Mouse (Mus musculus): Measurements from ENCODE around the gene Cabp2. TPM values are rescaled to one million over a fixed set of nuclear protein-coding genes. Genes with fewer than 3 reads are reported as not detected.
"Not testable (repeated sequence)": the region's sequence is repeated elsewhere in the genome, so short reads cannot be mapped to it uniquely, and the experiment has no call there.

The Cabp2 gene
- polyA plus RNA-seq, 1 experiment from 2014 or later = not detected

DNA sequence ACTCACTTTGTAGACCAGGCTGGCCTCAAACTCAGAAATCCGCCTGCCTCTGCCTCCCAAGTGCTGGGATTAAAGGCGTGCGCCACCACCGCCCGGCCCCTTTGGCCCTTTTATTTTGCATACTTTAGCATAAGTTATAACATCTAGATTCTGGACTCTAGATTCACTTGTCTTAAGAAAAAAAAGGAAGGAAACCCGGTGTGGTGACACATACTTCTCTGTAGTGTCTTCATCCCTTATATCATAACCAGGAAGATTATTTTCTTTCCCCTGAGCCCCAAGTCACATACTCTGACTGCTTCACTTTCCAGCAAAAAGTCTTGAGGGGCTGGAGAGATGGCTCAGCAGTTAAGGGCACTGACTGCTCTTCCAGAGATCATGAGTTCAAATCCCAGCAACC is 40.5 kb downstream of the Cabp2 start:
- H3K27ac ChIP-seq (replicated peaks; ENCODE audit: low read depth, low read length); H3K9me3 ChIP-seq (ENCODE audit: control insufficient read depth, low read length); DNase-seq (ENCODE audit: low spot score); ATAC-seq (ENCODE audit: low read depth); H3K9ac ChIP-seq (ENCODE audit: low read depth, low read length); H3K27me3 ChIP-seq (replicated peaks; ENCODE audit: control insufficient read depth, insufficient read depth, low read length): not testable (repeated sequence)
- Histone ChIP-seq H3K4me2 (ENCODE audit: low read depth, low read length) (0 out of 2 replicates have a peak overlapping the region, but pooled peaks have one; percentile 56), H3K36me3 (ENCODE audit: control insufficient read depth, insufficient read depth, low read length) (peaks cover 22% of the 10 kb centered on the region), H3K4me1 (ENCODE audit: control insufficient read depth, insufficient read depth, low read length) (peaks cover 16% of the 10 kb centered on the region), H3K4me3 (ENCODE audit: low read depth, low read length) (peak overlapping the region; percentile 46; the same call in 1 of the 2 replicates)
- WGBS = 61% methylated on average over 6 of the region's 6 CpGs

DNA sequence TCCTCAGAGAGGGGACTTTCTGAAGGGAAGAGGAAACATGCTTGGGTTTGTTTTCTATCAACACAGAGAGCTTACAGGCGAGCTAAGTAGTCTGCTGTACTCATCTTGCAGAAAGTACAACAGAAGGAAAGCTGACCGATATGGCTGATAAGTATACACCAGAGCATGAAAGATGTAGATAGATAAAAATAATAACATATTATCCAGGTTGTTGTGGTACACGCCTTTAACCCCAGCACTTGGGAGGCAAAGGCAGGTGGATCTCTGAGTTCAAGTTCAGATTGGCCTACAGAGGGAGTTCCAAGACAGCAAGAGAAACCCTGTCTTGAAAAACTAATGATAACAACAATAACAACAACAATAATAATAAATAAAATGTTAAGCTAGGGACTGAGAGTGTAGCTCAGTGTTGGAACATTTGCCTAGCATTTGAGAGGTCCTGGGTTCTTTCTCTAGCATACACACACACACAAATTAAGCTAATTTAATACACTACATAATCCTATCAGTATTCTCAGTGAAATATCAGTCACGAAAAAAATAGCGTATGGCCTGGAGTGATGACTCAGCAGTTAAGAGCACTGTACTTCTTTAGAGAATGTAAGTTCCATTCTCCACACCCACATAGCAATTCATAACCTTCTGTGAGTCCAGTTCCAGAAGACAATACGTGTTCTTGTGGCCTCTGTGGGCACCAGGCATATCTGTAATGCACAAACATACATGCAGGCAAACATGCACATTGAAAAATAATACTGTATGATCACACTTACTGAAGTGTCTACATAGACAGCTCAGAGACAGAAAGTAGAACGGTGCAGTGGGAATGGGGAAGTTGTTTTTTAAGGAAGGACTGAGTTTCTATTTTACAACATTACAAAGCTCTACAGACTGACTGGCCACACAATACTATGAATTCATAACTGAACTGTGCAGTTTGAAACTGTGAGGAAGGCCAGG is 41.3 kb downstream of the Cabp2 start:
- H3K27me3 ChIP-seq (replicated peaks; ENCODE audit: control insufficient read depth, insufficient read depth, low read length) = no peaks in the 10 kb centered on the region
- no peak overlapping the region for H3K4me2 ChIP-seq (ENCODE audit: low read depth, low read length)
- H3K9ac ChIP-seq (ENCODE audit: low read depth, low read length) = no peak overlapping the region
- H3K9me3 ChIP-seq (ENCODE audit: control insufficient read depth, low read length) = no peaks in the 10 kb centered on the region
- peaks cover 17% of the 10 kb centered on the region for H3K4me1 ChIP-seq (ENCODE audit: control insufficient read depth, insufficient read depth, low read length)
- H3K36me3 ChIP-seq (ENCODE audit: control insufficient read depth, insufficient read depth, low read length) = peaks cover 18% of the 10 kb centered on the region
- WGBS = 79% methylated on average over 7 of the region's 7 CpGs
- ATAC-seq (ENCODE audit: low read depth) = no peak
- H3K27ac ChIP-seq (replicated peaks; ENCODE audit: low read depth, low read length) = no peak overlapping the region
- H3K4me3 ChIP-seq (ENCODE audit: low read depth, low read length) = no peak overlapping the region
- DNase-seq (ENCODE audit: low spot score) = no peak

DNA sequence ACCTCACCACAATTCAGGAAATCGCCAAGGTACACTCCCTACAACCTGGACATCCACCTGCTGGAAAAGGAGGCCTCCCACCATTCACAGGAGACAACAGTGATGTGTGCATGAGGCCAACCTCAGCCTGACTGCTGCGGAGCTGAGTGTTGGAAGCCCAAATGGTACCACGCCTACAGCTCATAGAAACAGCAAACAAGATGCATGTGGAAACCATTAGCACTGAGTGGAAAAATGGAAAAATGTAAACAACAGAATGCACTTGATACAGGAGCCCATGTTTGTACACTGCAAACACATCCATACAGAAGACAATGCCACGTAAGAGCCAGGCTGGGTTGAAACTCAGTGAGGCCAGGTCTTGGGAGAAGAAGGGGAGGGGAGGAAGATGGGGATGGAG is 43.1 kb downstream of the Cabp2 start:
- no peak overlapping the region; the same call in 1 of the 2 replicates for H3K9ac ChIP-seq (ENCODE audit: low read depth, low read length)
- peak overlapping the region; percentile 76 for H3K27ac ChIP-seq (replicated peaks; ENCODE audit: low read depth, low read length)
- H3K4me1 ChIP-seq (ENCODE audit: control insufficient read depth, insufficient read depth, low read length) = peaks cover 17% of the 10 kb centered on the region
- H3K4me2 ChIP-seq (ENCODE audit: low read depth, low read length) = no peak overlapping the region; the same call in 1 of the 2 replicates
- DNase-seq (ENCODE audit: low spot score) (peak; percentile 71), ATAC-seq (ENCODE audit: low read depth) (no peak)
- no peak overlapping the region for H3K4me3 ChIP-seq (ENCODE audit: low read depth, low read length)
- WGBS = 64% methylated on average over 4 of the region's 4 CpGs
- H3K27me3 ChIP-seq (replicated peaks; ENCODE audit: control insufficient read depth, insufficient read depth, low read length) = no peaks in the 10 kb centered on the region
- peaks cover 21% of the 10 kb centered on the region for H3K36me3 ChIP-seq (ENCODE audit: control insufficient read depth, insufficient read depth, low read length)
- no peaks in the 10 kb centered on the region for H3K9me3 ChIP-seq (ENCODE audit: control insufficient read depth, low read length)

DNA sequence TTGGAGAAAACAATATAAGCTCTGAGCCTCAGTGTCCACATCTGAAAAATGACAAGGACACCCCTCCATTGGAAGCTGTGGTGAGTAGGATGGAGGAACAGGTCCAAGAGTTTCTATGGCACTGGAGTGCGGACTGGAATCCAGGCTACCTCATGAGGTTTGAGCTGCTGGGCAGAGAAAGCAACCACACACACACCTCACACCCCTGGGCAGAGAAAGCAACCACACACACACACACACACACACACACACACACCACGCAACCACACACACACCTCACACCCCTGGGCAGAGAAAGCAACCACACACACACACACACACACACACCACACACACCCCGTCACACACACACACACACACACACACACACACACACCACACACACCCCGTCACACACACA is 43.9 kb downstream of the Cabp2 start:
- ATAC-seq (ENCODE audit: low read depth) = peak; percentile 10
- Histone ChIP-seq H3K4me1 (ENCODE audit: control insufficient read depth, insufficient read depth, low read length) (peaks cover 15% of the 10 kb centered on the region), H3K9ac (ENCODE audit: low read depth, low read length) (peak overlapping the region; percentile 83), H3K36me3 (ENCODE audit: control insufficient read depth, insufficient read depth, low read length) (peaks cover 27% of the 10 kb centered on the region), H3K27ac (replicated peaks; ENCODE audit: low read depth, low read length) (peak overlapping the region; percentile 76), H3K4me3 (ENCODE audit: low read depth, low read length) (peak overlapping the region; percentile 85), H3K4me2 (ENCODE audit: low read depth, low read length) (peak overlapping the region; percentile 79)
- not testable (repeated sequence) for H3K27me3 ChIP-seq (replicated peaks; ENCODE audit: control insufficient read depth, insufficient read depth, low read length); DNase-seq (ENCODE audit: low spot score); H3K9me3 ChIP-seq (ENCODE audit: control insufficient read depth, low read length)
- WGBS = 6% methylated on average over 4 of the region's 4 CpGs

DNA sequence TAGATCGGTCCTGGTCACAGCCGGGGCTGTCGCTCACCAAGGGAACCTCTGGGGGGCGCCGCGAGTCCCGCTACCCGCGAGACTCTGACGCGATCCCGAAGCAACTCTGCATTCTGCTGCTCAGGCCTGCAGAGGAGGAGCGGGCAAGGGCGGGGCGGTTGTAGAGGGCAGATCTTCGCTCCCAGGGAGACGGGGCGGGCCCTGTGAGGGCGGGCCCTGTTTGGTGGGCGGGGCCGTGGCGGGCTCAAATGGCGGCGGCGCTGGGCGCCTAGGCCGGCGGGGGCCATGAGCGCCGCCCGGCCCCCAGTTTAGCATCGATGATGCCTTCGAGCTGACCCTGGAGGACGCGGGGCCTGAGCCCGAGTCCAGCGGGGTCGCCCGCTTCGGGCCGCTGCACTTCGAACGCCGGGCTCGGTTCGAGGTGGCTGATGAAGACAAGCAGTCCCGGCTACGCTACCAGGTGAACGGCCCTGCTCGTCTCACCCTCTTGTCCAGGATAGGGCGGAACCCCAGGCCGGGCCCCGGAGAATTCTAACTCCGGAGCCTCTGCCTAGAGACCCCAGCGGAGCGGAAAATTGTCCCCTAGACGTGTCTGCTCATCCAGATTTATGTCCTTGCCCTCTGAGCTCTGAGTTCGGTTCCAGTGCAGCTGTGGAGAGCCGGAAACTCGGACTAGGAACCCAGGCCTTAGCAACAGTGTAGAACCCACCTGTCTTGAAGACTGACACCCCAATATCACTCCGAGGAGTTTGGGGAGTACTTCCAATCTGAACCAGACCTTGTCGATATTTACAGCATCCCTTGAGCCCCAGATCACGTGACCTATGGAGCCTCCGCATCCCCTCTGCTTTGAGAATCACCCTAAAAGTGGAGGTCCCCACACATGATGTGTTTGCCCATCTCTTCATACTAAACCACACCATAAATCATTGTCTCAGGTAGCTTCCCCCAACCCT is 44.6 kb downstream of the Cabp2 start, which contains the start of gene Aip:
TSS of gene Aip (minus strand) at position 118 of the 956 bp plus-strand sequence.
- Histone ChIP-seq H3K27ac (replicated peaks; ENCODE audit: low read depth, low read length) (peak within 1 kb of the TSS; percentile 76), H3K4me3 (ENCODE audit: low read depth, low read length) (peak within 1 kb of the TSS; percentile 85), H3K4me2 (ENCODE audit: low read depth, low read length) (peak within 1 kb of the TSS; percentile 79), H3K36me3 (ENCODE audit: control insufficient read depth, insufficient read depth, low read length) (peaks cover 31% of the 10 kb centered on the region), H3K4me1 (ENCODE audit: control insufficient read depth, insufficient read depth, low read length) (peaks cover 8% of the 10 kb centered on the region; the same call in 1 of the 2 replicates), H3K9me3 (ENCODE audit: control insufficient read depth, low read length) (no peaks in the 10 kb centered on the region), H3K9ac (ENCODE audit: low read depth, low read length) (peak within 1 kb of the TSS; percentile 83), H3K27me3 (replicated peaks; ENCODE audit: control insufficient read depth, insufficient read depth, low read length) (no peaks in the 10 kb centered on the region)
- DNase-seq (ENCODE audit: low spot score) = peak; percentile 99
- WGBS = 2% methylated on average over 30 of the region's 64 CpGs
- ATAC-seq (ENCODE audit: low read depth) = peak; percentile 96

DNA sequence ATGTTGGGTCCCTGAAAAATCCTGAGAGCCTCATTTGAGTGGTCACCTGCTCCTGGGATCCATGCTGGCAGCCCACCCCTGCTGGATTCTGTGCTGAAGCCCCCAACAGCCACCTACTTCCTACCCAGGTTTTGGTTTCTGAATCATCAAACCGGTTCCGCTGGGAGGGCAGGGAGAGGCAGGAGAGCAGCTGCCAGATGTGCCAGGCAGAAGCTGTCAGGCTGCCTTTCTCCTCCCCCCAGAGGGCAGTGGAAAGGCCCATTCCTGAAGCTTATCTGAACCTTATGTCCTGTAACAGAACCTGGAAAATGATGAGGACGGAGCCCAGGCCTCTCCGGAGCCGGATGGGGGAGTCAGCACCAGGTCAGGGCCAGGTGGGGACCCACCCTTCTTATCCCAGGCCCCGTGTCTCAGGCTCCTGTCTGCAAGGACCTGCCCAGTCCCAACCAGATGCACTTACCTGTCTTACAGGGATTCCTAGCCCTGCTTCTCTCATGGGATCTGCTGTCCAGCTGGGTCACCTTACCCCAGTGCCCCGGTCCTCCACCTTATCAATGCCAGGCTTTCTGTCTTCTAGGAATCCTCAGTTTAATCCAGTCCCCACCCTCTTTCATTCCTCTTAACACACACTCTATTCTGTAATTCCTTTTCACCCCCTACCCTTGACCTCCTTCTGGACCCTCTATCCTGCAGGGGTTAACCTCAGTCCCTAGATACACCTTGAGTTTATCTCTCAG is 45.5 kb downstream of the Cabp2 start:
- Histone ChIP-seq H3K36me3 (ENCODE audit: control insufficient read depth, insufficient read depth, low read length) (peaks cover 40% of the 10 kb centered on the region), H3K4me2 (ENCODE audit: low read depth, low read length) (peak overlapping the region; percentile 79), H3K9ac (ENCODE audit: low read depth, low read length) (peak overlapping the region; percentile 83), H3K4me1 (ENCODE audit: control insufficient read depth, insufficient read depth, low read length) (0 out of 2 replicates have a peak, but pooled peaks cover 6% of the 10 kb centered on the region), H3K27me3 (replicated peaks; ENCODE audit: control insufficient read depth, insufficient read depth, low read length) (no peaks in the 10 kb centered on the region), H3K9me3 (ENCODE audit: control insufficient read depth, low read length) (no peaks in the 10 kb centered on the region), H3K4me3 (ENCODE audit: low read depth, low read length) (peak overlapping the region; percentile 85), H3K27ac (replicated peaks; ENCODE audit: low read depth, low read length) (no peak overlapping the region)
- peak; percentile 54 for DNase-seq (ENCODE audit: low spot score)
- no peak for ATAC-seq (ENCODE audit: low read depth)
- WGBS = 34% methylated on average over 7 of the region's 7 CpGs

DNA sequence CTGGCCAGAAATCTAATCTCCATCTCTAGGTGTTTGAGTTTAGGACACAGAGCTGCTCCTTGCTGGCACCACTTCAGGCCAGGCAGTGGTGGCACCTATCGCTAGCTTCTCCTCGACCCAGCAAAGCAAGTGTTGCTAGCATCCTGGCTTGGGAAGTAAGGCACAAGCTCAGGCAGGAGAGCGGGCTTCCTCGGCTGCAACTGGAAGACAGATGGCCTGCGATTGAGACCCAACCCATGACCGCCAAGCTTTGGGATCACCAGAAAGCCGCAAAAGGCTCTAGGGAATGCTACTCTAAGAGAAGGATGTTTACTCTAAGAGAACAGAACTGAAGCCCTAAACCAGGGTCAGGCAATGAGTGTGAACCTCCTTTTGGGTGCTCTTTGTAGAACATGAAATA is 48.1 kb downstream of the Cabp2 start:
- WGBS = 93% methylated on average over 7 of the region's 7 CpGs
- Histone ChIP-seq H3K9me3 (ENCODE audit: control insufficient read depth, low read length) (no peaks in the 10 kb centered on the region), H3K4me2 (ENCODE audit: low read depth, low read length) (no peak overlapping the region), H3K4me3 (ENCODE audit: low read depth, low read length) (no peak overlapping the region), H3K27ac (replicated peaks; ENCODE audit: low read depth, low read length) (no peak overlapping the region), H3K36me3 (ENCODE audit: control insufficient read depth, insufficient read depth, low read length) (peaks cover 45% of the 10 kb centered on the region), H3K9ac (ENCODE audit: low read depth, low read length) (no peak overlapping the region), H3K4me1 (ENCODE audit: control insufficient read depth, insufficient read depth, low read length) (0 out of 2 replicates have a peak, but pooled peaks cover 6% of the 10 kb centered on the region), H3K27me3 (replicated peaks; ENCODE audit: control insufficient read depth, insufficient read depth, low read length) (no peaks in the 10 kb centered on the region)
- no peak for ATAC-seq (ENCODE audit: low read depth)
- no peak for DNase-seq (ENCODE audit: low spot score)
